Mouse (Mus musculus): ENCODE data around the gene Tk2.
A peak's percentile ranks its signal among the peaks of the same experiment; 100 is the strongest.

The Tk2 gene

GRCm38 (mm10) chr8:104219806-104220205, 28.6 kb downstream of the Tk2 start:
- DNase-seq (ENCODE audit: low spot score), result peak; percentile 69

GRCm38 (mm10) chr8:104219079-104219478, 29.3 kb downstream of the Tk2 start:
- peak; percentile 50 for DNase-seq (ENCODE audit: low spot score)

GRCm38 (mm10) chr8:104217601-104218000, 30.8 kb downstream of the Tk2 start:
- no peak for DNase-seq (ENCODE audit: low spot score)

- DNase-seq (ENCODE audit: low spot score), result no peak
Measured at GRCm38 (mm10) chr8:104205292-104205691, 43.1 kb downstream of the Tk2 start.

- DNase-seq (ENCODE audit: low spot score), result no peak
Measured at GRCm38 (mm10) chr8:104202320-104202719, 46.0 kb downstream of the Tk2 start.

GRCm38 (mm10) chr8:104201622-104202021, 46.7 kb downstream of the Tk2 start:
- DNase-seq (ENCODE audit: low spot score), result no peak

GRCm38 (mm10) chr8:104199802-104200201, 48.6 kb downstream of the Tk2 start:
- DNase-seq (ENCODE audit: low spot score), result no peak

DNA sequence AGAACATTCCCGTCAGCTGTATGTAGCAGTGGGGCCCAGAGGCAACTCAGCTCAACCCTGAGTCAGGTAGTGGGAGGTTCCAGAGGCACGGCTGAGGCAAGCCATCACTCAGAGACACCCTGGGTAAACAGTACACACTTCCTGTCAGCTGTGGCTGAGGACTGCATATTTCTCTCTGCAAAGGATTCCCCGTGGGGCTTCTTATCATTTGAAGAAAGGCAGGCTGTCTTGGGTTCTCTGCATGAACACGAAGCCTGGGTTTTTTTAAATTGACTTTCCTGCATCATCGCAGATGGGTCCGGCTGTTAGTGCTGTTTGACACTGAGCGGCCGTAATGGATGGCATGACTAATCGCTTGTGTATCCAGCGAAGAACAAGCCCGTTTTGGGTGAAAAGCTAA, 56.9 kb downstream of the Tk2 start:
- DNase-seq (ENCODE audit: low spot score), result peak; percentile 82

DNA sequence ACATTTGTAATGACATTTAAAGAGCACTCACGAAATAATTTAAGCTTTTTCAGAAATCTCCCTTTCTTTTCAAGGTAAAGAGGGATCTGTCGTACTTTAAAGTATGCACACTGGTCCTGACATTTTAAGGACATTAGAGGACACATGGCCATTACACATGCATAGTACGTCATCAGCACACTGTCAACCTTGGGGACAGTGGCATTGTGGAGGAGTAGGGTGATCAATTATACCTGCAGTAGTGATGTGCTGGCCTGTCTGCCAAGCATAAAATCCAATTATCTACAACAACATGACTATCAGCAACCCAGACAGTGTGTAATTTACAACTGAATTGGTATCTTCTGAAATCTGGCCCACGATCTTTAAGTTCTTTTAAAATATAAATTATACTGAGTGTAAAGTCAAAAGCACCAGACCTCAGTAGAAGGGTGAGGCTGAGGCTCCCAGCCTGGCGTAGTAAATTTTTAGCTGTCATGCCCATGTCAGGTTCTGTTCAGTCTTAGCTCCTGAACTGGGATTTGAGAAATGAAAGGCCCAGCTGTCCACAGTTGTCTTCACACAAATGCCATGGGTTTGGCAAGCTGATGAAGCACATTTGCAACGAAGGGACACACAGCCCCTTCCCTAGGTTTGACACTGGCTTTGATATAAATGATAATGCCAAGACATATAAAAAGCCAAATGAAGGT, 57.4 kb downstream of the Tk2 start:
- peak; percentile 10 for DNase-seq (ENCODE audit: low spot score)

DNA sequence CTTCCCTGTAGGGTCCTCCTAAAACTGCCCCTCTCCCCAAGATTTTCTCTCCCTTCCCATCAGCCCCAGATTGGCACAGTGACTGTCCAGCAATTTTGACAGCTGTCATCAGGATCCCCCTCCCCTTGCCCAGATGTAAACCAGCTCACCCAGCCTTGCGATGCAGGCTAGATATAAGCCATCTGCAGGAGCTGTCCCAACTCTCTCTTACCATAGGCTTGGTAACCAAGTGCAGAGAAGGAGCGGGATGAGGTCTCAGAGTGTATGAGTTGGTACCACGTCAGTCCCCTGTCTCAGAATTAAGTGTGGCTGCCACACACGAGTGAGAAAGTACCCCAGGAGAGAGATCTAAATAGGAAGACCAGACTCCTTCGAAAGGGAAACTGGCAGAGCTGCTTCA, 59.9 kb downstream of the Tk2 start:
- no peak for DNase-seq (ENCODE audit: low spot score)

DNA sequence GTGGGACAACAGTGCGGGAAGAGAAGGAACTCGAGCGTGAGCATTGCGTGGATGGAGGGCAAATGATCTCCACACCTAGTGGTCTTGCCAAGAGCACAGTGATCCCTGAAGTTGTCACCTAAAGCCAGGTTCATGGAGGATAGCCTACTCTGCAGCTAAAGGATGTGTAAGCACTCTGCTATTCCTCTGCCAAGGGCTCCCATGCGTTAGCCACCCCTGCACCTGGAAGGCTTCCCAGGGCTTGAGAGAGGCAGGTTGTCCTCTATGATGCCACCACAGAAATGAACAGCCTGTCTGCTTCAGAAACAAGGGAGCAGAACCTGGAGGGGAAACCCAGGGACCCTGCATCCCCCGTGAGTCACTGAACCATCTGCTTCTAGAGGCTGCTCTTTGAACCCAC, 60.7 kb downstream of the Tk2 start:
- no peak for DNase-seq (ENCODE audit: low spot score)

- no peak for DNase-seq (ENCODE audit: low spot score)
Measured at GRCm38 (mm10) chr8:104186827-104187226, 61.5 kb downstream of the Tk2 start.

DNA sequence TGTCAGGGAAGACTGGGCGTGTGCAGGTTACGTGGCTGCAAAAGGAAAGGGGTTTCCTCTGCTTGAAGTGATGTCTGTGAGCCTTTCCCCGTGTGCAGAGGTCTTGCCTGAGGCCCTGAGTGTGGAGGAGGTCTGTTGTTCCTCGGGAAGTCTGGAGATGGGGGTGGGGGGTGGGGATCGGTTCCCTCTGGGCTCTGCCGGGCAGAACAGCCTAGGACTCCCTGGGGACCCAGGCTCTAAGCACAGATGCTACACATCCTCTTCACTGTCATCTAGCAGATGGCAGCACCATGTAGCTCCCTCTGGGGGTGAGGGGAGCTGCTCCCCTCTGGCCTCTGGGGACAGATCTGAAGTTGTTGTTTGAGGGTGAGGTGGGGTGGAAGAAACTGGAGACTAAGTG, 63.5 kb downstream of the Tk2 start:
- DNase-seq (ENCODE audit: low spot score), result peak; percentile 29

- DNase-seq (ENCODE audit: low spot score), result no peak
Measured at GRCm38 (mm10) chr8:104177054-104177453, 71.3 kb downstream of the Tk2 start.

All from MN1 (cell line).